Mouse (Mus musculus): ENCODE results near the gene Tldc2. TPM values are rescaled to one million over a fixed set of nuclear protein-coding genes. Genes with fewer than 3 reads are reported as not detected.

Gene Tldc2
- polyA plus RNA-seq (2012; rRNA removed) = not detected in 2 replicates

GRCm38 (mm10) chr2:157086796-157087195 lies at the start of gene Tldc2:
Tldc2 (plus strand) TSS chr2:157087055.

GRCm38 (mm10) chr2:157078793-157079700 lies 7.8 kb upstream of the Tldc2 start, which contains the start of gene Soga1:
Soga1 (minus strand) TSS chr2:157079254.

GRCm38 (mm10) chr2:157135014-157135413 lies 48.2 kb downstream of the Tldc2 start, which contains the start of gene Samhd1:
Samhd1 (minus strand) TSS chr2:157135265.

Other genes with a start within 250 kb of the Tldc2 start
- 27.5 and 28.1 TPM in 2 replicates for gene Tgif2, start 247.0 kb upstream of the Tldc2 start, polyA plus RNA-seq (2012; rRNA removed)
- gene 4930518I15Rik, start 229.1 kb upstream of the Tldc2 start, polyA plus RNA-seq (2012; rRNA removed) = 0.61 and 1.4 TPM in 2 replicates
- gene Rab5if, start 223.9 kb upstream of the Tldc2 start, polyA plus RNA-seq (2012; rRNA removed) = 231 and 234 TPM in 2 replicates
- gene Sla2, start 199.9 kb upstream of the Tldc2 start, polyA plus RNA-seq (2012; rRNA removed) = 0.76 and 0.89 TPM in 2 replicates
- 34.9 and 50.8 TPM in 2 replicates for gene Ndrg3, start 95.0 kb upstream of the Tldc2 start, polyA plus RNA-seq (2012; rRNA removed)
- 4.2 and 5.7 TPM in 2 replicates for gene Dsn1, start 79.9 kb upstream of the Tldc2 start, polyA plus RNA-seq (2012; rRNA removed)
- 25.2 and 37.3 TPM in 2 replicates for gene Soga1, start 7.8 kb upstream of the Tldc2 start, polyA plus RNA-seq (2012; rRNA removed)
- 26.8 and 27.2 TPM in 2 replicates for gene Samhd1, start 48.2 kb downstream of the Tldc2 start, polyA plus RNA-seq (2012; rRNA removed)
- gene Rbl1, start 117.5 kb downstream of the Tldc2 start, polyA plus RNA-seq (2012; rRNA removed) = 4.5 and 5.8 TPM in 2 replicates
- gene Rpn2, start 192.0 kb downstream of the Tldc2 start, polyA plus RNA-seq (2012; rRNA removed) = 260 and 308 TPM in 2 replicates
- gene Mroh8, start 192.5 kb downstream of the Tldc2 start, polyA plus RNA-seq (2012; rRNA removed) = 0.23 and 0.86 TPM in 2 replicates